Comparison of ENCODE assay signal across 12 mouse cellular contexts in genomic region chr16:57479776-57480175, GRCm38 (mm10).
DNase-seq lines count a peak whose midpoint lies in the region; ATAC-seq and TF ChIP-seq lines count a peak whose summit lies in the region.
"Had no signal": no experiment of that assay in that cellular context is flagged by ENCODE, and none has a peak within 500 bp of the region (broad histone marks: within the 10 kb centered on the region; RNA-seq: fewer than 3 reads in every experiment).

No protein-coding gene starts in this region.

- no peaks in the 10 kb centered on the region for H3K27me3 ChIP-seq in lung, postnatal 0 days (replicated peaks; ENCODE audit: insufficient read depth, low read length)
- H3K27me3 ChIP-seq in forebrain, postnatal 0 days (ENCODE audit: insufficient read depth, low read length), result no peaks in the 10 kb centered on the region
- H3K27me3 ChIP-seq in midbrain, postnatal 0 days (ENCODE audit: insufficient read depth, low read length), result no peaks in the 10 kb centered on the region
- H3K27me3 ChIP-seq: hindbrain, embryonic 15.5 days; liver, embryonic 13.5 days had no signal

- H3K4me1 ChIP-seq in lung, postnatal 0 days (ENCODE audit: insufficient read depth, low read depth, low read length), result no peaks in the 10 kb centered on the region
- no peaks in the 10 kb centered on the region for H3K4me1 ChIP-seq in forebrain, postnatal 0 days (ENCODE audit: insufficient read depth)
- no peaks in the 10 kb centered on the region for H3K4me1 ChIP-seq in midbrain, postnatal 0 days (ENCODE audit: insufficient read depth, low read length)
- H3K4me1 ChIP-seq: hindbrain, embryonic 15.5 days; liver, embryonic 13.5 days had no signal

- no peak overlapping the region for H3K9ac ChIP-seq in lung, postnatal 0 days (replicated peaks; ENCODE audit: low read depth)
- H3K9ac ChIP-seq in forebrain, postnatal 0 days, result no peak overlapping the region
- H3K9ac ChIP-seq in midbrain, postnatal 0 days (replicated peaks; ENCODE audit: low read length, poor library complexity, severe bottlenecking), result no peak overlapping the region
- H3K9ac ChIP-seq: hindbrain, embryonic 15.5 days; liver, embryonic 13.5 days had no signal

- TF ChIP-seq POLR2A in brain, embryonic 14.5 days (IDR thresholded peaks at IDR 0.05; ENCODE audit: borderline replicate concordance, extremely low read depth, insufficient read depth, insufficient read length, poor library complexity, severe bottlenecking), result no peak

- H3K4me3 ChIP-seq in lung, postnatal 0 days (ENCODE audit: low read depth, low read length), result no peak overlapping the region
- H3K4me3 ChIP-seq in forebrain, postnatal 0 days (ENCODE audit: low read depth, low read length), result no peak overlapping the region
- no peak overlapping the region for H3K4me3 ChIP-seq in midbrain, postnatal 0 days (ENCODE audit: low read depth, low read length)
- H3K4me3 ChIP-seq: hindbrain, embryonic 15.5 days; liver, embryonic 13.5 days had no signal

- intact Hi-C loops in left cerebral cortex, postnatal 36 days (cut with DNase I), result no loop called here

- no peak overlapping the region for H3K4me2 ChIP-seq in lung, postnatal 0 days (replicated peaks; ENCODE audit: low read depth, low read length)
- no peak overlapping the region for H3K4me2 ChIP-seq in forebrain, postnatal 0 days (ENCODE audit: low read depth)
- no peak overlapping the region for H3K4me2 ChIP-seq in midbrain, postnatal 0 days (ENCODE audit: low read depth, low read length, poor library complexity, severe bottlenecking)
- H3K4me2 ChIP-seq: hindbrain, embryonic 15.5 days; liver, embryonic 13.5 days had no signal

- no peak for TF ChIP-seq CTCF in lung, postnatal 0 days (IDR thresholded peaks at IDR 0.05)
- TF ChIP-seq CTCF in brain, embryonic 14.5 days (IDR thresholded peaks at IDR 0.05; ENCODE audit: borderline replicate concordance, extremely low read depth, insufficient read depth, insufficient read length), result no peak
- no peak for TF ChIP-seq CTCF in forebrain, postnatal 0 days (IDR thresholded peaks at IDR 0.05; ENCODE audit: low read depth)
- no peak for TF ChIP-seq CTCF in midbrain, postnatal 0 days (IDR thresholded peaks at IDR 0.05)

- H3K9me3 ChIP-seq in lung, postnatal 0 days (ENCODE audit: low read length), result no peaks in the 10 kb centered on the region
- no peaks in the 10 kb centered on the region for H3K9me3 ChIP-seq in forebrain, postnatal 0 days (ENCODE audit: low read length)
- no peaks in the 10 kb centered on the region for H3K9me3 ChIP-seq in midbrain, postnatal 0 days (ENCODE audit: low read length)
- H3K9me3 ChIP-seq: hindbrain, embryonic 15.5 days; liver, embryonic 13.5 days had no signal

- no peak overlapping the region for H3K27ac ChIP-seq in lung, postnatal 0 days (ENCODE audit: low read length)
- no peak overlapping the region for H3K27ac ChIP-seq in forebrain, postnatal 0 days (ENCODE audit: low read depth, low read length)
- no peak overlapping the region for H3K27ac ChIP-seq in midbrain, postnatal 0 days (ENCODE audit: low read depth, low read length)
- H3K27ac ChIP-seq: hindbrain, embryonic 15.5 days; liver, embryonic 13.5 days had no signal

- peak; percentile 60 for DNase-seq in lung, postnatal 0 days (ENCODE audit: low spot score)
- DNase-seq in lung, postnatal 14 days, result no peak
- peak; percentile 93 for DNase-seq in brain, embryonic 14.5 days (ENCODE audit: low read depth)
- DNase-seq in forebrain, postnatal 0 days, result peak; percentile 55
- DNase-seq in midbrain, postnatal 0 days (ENCODE audit: low spot score), result peak; percentile 33
- no peak for DNase-seq in spleen, adult 12 weeks (ENCODE audit: low spot score)
- DNase-seq in left cerebral cortex, postnatal 36 days (ENCODE audit: low spot score in 2 of 2), result no peak
- DNase-seq: gastrocnemius, postnatal 10 days; kidney, postnatal 4 days; liver, embryonic 13.5 days; right cerebral cortex, postnatal 14 days had no signal

- peak; percentile 41; the same call in 1 of the 2 replicates for TF ChIP-seq EP300 in lung, postnatal 0 days (IDR thresholded peaks at IDR 0.05)

- WGBS in lung, postnatal 0 days, result 23% methylated on average over 5 of the region's 5 CpGs
- WGBS in forebrain, postnatal 0 days, result 38% methylated on average over 5 of the region's 5 CpGs
- WGBS in midbrain, postnatal 0 days, result 80% methylated on average over 5 of the region's 5 CpGs

- ATAC-seq in lung, postnatal 0 days, result peak; percentile 40
- peak; percentile 93 for ATAC-seq in forebrain, postnatal 0 days
- ATAC-seq in midbrain, postnatal 0 days (ENCODE audit: low FRiP score), result no peak

- H3K36me3 ChIP-seq in lung, postnatal 0 days (ENCODE audit: insufficient read depth, low read length), result no peaks in the 10 kb centered on the region
- H3K36me3 ChIP-seq in forebrain, postnatal 0 days (ENCODE audit: insufficient read depth), result no peaks in the 10 kb centered on the region
- no peaks in the 10 kb centered on the region for H3K36me3 ChIP-seq in midbrain, postnatal 0 days (ENCODE audit: insufficient read depth, low read length)
- H3K36me3 ChIP-seq: hindbrain, embryonic 15.5 days; liver, embryonic 13.5 days had no signal

Comparison
In these comparisons a context has a peak if more than half of its experiments do, and no peak if none do; other contexts are left out.
1. DNase-seq: peak in lung, postnatal 0 days (single experiment), brain, embryonic 14.5 days (single experiment), forebrain, postnatal 0 days (single experiment) and midbrain, postnatal 0 days (single experiment); none in lung, postnatal 14 days (single experiment), spleen, adult 12 weeks (single experiment) and left cerebral cortex, postnatal 36 days (0 of 2).